Mouse (Mus musculus) intestine, embryonic 14.5 days (tissue): ENCODE measurements at regions not wholly inside any gene's neighbourhood (a gene's known extent, or its start where the extent isn't known, plus 50 kb on each side); places are given as distances from the start of the nearest gene placed in this dataset.

ENCODE experiments used
- ATAC-seq: fragments of 200-750 bp; cut with Nextera tagmentation; replicated peaks from 2 replicates; pipeline ENCODE4 v1.8.0; 2017; ENCODE audit warnings: low read depth, moderate number of reproducible peaks, moderate TSS enrichment, moderate library complexity; ENCODE audit not compliant: low FRiP score, low TSS enrichment
- DNase-seq: peaks from one replicate; pipeline ENCODE4 v3.0.0-alpha.2; 2018; ENCODE audit warnings: low spot score
- H3K27ac ChIP-seq: fragments of 300-500 bp; sonication (generic); 2 replicates; pipeline ENCODE4 v1.5.1; 2014; ENCODE audit warnings: low read depth, mild to moderate bottlenecking, control low read depth
- H3K27me3 ChIP-seq: fragments of 300-500 bp; sonication (generic); replicated peaks from 2 replicates; pipeline ENCODE4 v1.6.1; 2014; ENCODE audit warnings: low read length, control low read depth; ENCODE audit not compliant: control insufficient read depth, insufficient read depth
- H3K36me3 ChIP-seq: fragments of 300-500 bp; sonication (generic); 2 replicates; pipeline ENCODE4 v1.6.1; 2014; ENCODE audit warnings: low read length, control low read depth; ENCODE audit not compliant: control insufficient read depth, insufficient read depth
- H3K4me1 ChIP-seq: fragments of 300-500 bp; sonication (generic); replicated peaks from 2 replicates; pipeline ENCODE4 v1.6.1; 2014; ENCODE audit warnings: low read length, control low read depth, mixed read lengths; ENCODE audit not compliant: control insufficient read depth, insufficient read depth
- H3K4me2 ChIP-seq: fragments of 300-500 bp; sonication (generic); 2 replicates; pipeline ENCODE4 v1.6.1; 2014; ENCODE audit warnings: low read length
- H3K4me3 ChIP-seq: fragments of 300-500 bp; sonication (generic); 2 replicates; pipeline ENCODE4 v1.5.1; 2014; ENCODE audit warnings: low read depth, low read length, control low read depth, mixed read lengths
- H3K9ac ChIP-seq: fragments of 300-500 bp; sonication (generic); 2 replicates; pipeline ENCODE4 v1.6.1; 2014; ENCODE audit warnings: mild to moderate bottlenecking, low read length
- H3K9me3 ChIP-seq: fragments of 300-500 bp; sonication (generic); 2 replicates; pipeline ENCODE4 v1.6.1; 2016; ENCODE audit warnings: low read length, control low read depth; ENCODE audit not compliant: control insufficient read depth
- WGBS: fragments of 180-500 bp; shearing (Covaris S2); extraction: QIAGEN DNeasy Blood & Tissue Kit; methylation state at CpG from one replicate; pipeline ENCODE4 v1.1.7; 2014; 5-methylcytosine and 5-hydroxymethylcytosine counted together

GRCm38 (mm10) chr1:52553871-52554270 is 53.4 kb upstream of the Nab1 start:
- WGBS, result 60% methylated on average over 4 of the region's 4 CpGs
- ATAC-seq, result no peak
- no peaks in the 10 kb centered on the region for H3K36me3 ChIP-seq

GRCm38 (mm10) chr1:52565812-52566211 is 64.7 kb upstream of the Nemp2 start:
- no peaks in the 10 kb centered on the region for H3K27me3 ChIP-seq
- H3K9me3 ChIP-seq, result no peaks in the 10 kb centered on the region
- no peaks in the 10 kb centered on the region for H3K36me3 ChIP-seq
- ATAC-seq, result no peak
- H3K9ac ChIP-seq, result no peak overlapping the region
- DNase-seq, result no peak
- H3K27ac ChIP-seq, result no peak overlapping the region
- no peak overlapping the region for H3K4me2 ChIP-seq
- 13% methylated on average over 6 of the region's 6 CpGs for WGBS
- H3K4me3 ChIP-seq, result no peak overlapping the region
- H3K4me1 ChIP-seq, result no peaks in the 10 kb centered on the region

More at GRCm38 (mm10) chr1:52553871-52554270, 53.4 kb upstream of the Nab1 start:
- no peaks in the 10 kb centered on the region for H3K27me3 ChIP-seq
- no peak overlapping the region for H3K4me3 ChIP-seq
- no peak overlapping the region for H3K27ac ChIP-seq
- no peak overlapping the region for H3K4me2 ChIP-seq
- no peaks in the 10 kb centered on the region for H3K4me1 ChIP-seq
- H3K9ac ChIP-seq, result no peak overlapping the region
- no peaks in the 10 kb centered on the region for H3K9me3 ChIP-seq
- DNase-seq, result no peak

- 76% methylated on average over 5 of the region's 5 CpGs for WGBS
- H3K27me3 ChIP-seq, result no peaks in the 10 kb centered on the region
- H3K4me3 ChIP-seq, result no peak overlapping the region
- no peaks in the 10 kb centered on the region for H3K36me3 ChIP-seq
- H3K4me2 ChIP-seq, result no peak overlapping the region
- no peaks in the 10 kb centered on the region for H3K9me3 ChIP-seq
- ATAC-seq (no peak), DNase-seq (no peak)
- no peaks in the 10 kb centered on the region for H3K4me1 ChIP-seq
- no peak overlapping the region for H3K27ac ChIP-seq
- H3K9ac ChIP-seq, result no peak overlapping the region
Observed at GRCm38 (mm10) chr1:52571674-52572073, 58.8 kb upstream of the Nemp2 start.

GRCm38 (mm10) chr1:52578298-52579056 is 52.0 kb upstream of the Nemp2 start:
- Histone ChIP-seq H3K9me3 (no peaks in the 10 kb centered on the region), H3K9ac (no peak overlapping the region), H3K36me3 (no peaks in the 10 kb centered on the region), H3K4me3 (no peak overlapping the region), H3K4me1 (0 out of 2 replicates have a peak, but pooled peaks cover 9% of the 10 kb centered on the region), H3K4me2 (no peak overlapping the region), H3K27ac (no peak overlapping the region; the same call in 1 of the 2 replicates), H3K27me3 (no peaks in the 10 kb centered on the region)
- ATAC-seq (0 out of 2 replicates have a peak, but pooled peaks have one; percentile 40), DNase-seq (no peak)
- WGBS, result 31% methylated on average over 5 of the region's 5 CpGs

GRCm38 (mm10) chr1:52580132-52580896 is 50.2 kb upstream of the Nemp2 start:
- H3K4me2 ChIP-seq, result no peak overlapping the region
- ATAC-seq, result no peak
- WGBS, result 85% methylated on average over 4 of the region's 4 CpGs

More at GRCm38 (mm10) chr1:52580132-52580896, 50.2 kb upstream of the Nemp2 start:
- Histone ChIP-seq H3K4me3 (no peak overlapping the region), H3K27me3 (no peaks in the 10 kb centered on the region), H3K36me3 (no peaks in the 10 kb centered on the region), H3K9ac (no peak overlapping the region), H3K9me3 (no peaks in the 10 kb centered on the region), H3K27ac (no peak overlapping the region), H3K4me1 (0 out of 2 replicates have a peak, but pooled peaks cover 9% of the 10 kb centered on the region)
- no peak for DNase-seq
